Comparison of ENCODE assay signal across 12 mouse cellular contexts in the genomic region with DNA sequence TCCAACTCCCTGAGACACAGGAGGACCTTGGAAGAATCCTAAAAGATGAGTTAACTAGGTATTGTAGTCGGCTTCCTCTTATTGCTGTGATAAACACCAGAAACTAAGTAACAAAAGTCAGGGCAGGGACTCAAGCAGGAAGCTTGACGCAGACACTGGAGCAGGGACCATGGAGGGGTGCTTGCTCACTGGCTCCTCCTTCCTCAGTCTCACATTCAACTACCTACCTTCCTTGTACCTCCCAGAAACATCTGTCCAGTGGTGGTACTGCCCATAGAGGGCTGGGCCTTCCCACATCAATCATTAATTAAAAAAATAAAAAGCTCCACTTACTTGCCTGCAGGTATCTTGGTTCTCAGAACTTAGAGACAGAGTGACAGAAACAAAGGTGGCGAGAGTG.
DNase-seq lines count a peak whose midpoint lies in the region; ATAC-seq and TF ChIP-seq lines count a peak whose summit lies in the region.
"Had no signal": no experiment of that assay in that cellular context is flagged by ENCODE, and none has a peak within 500 bp of the region (broad histone marks: within the 10 kb centered on the region; RNA-seq: fewer than 3 reads in every experiment).

No protein-coding gene starts in this region.

- 48% methylated on average over 3 of the region's 3 CpGs for WGBS in heart, embryonic 11.5 days (ENCODE audit: insufficient replicate concordance)
- 61% methylated on average over 3 of the region's 3 CpGs for WGBS in liver, postnatal 0 days (ENCODE audit: insufficient replicate concordance)
- 46% methylated on average over 3 of the region's 3 CpGs for WGBS in liver, embryonic 12.5 days (ENCODE audit: insufficient replicate concordance)
- WGBS in embryonic facial prominence, embryonic 15.5 days = 46% methylated on average over 3 of the region's 3 CpGs
- WGBS in midbrain, embryonic 14.5 days = 35% methylated on average over 3 of the region's 3 CpGs

- peak overlapping the region; percentile 62; the same call in 1 of the 2 replicates for H3K27ac ChIP-seq in heart, embryonic 11.5 days (ENCODE audit: low read depth, low read length)
- H3K27ac ChIP-seq in liver, postnatal 0 days (ENCODE audit: low read depth) = peak overlapping the region; percentile 16; the same call in 1 of the 2 replicates
- no peak overlapping the region for H3K27ac ChIP-seq in liver, embryonic 12.5 days
- peak overlapping the region; percentile 25; the same call in 1 of the 2 replicates for H3K27ac ChIP-seq in embryonic facial prominence, embryonic 15.5 days (replicated peaks)
- H3K27ac ChIP-seq in midbrain, embryonic 14.5 days (replicated peaks; ENCODE audit: low read depth, low read length) = peak overlapping the region; percentile 64

- TF ChIP-seq CTCF in liver, postnatal 0 days (IDR thresholded peaks at IDR 0.05; ENCODE audit: low read depth) = no peak

- no peaks in the 10 kb centered on the region for H3K9me3 ChIP-seq in heart, embryonic 11.5 days (replicated peaks; ENCODE audit: control insufficient read depth, low read length)
- H3K9me3 ChIP-seq in liver, postnatal 0 days (ENCODE audit: low read length) = no peaks in the 10 kb centered on the region
- H3K9me3 ChIP-seq in liver, embryonic 12.5 days (replicated peaks) = no peaks in the 10 kb centered on the region
- H3K9me3 ChIP-seq in embryonic facial prominence, embryonic 15.5 days (replicated peaks) = no peaks in the 10 kb centered on the region
- H3K9me3 ChIP-seq in midbrain, embryonic 14.5 days (ENCODE audit: control insufficient read depth, low read length) = no peaks in the 10 kb centered on the region
- H3K9me3 ChIP-seq: neural tube, embryonic 13.5 days had no signal

- no peak overlapping the region for H3K9ac ChIP-seq in heart, embryonic 11.5 days (ENCODE audit: low read depth, low read length)
- H3K9ac ChIP-seq in liver, postnatal 0 days (replicated peaks) = no peak overlapping the region
- H3K9ac ChIP-seq in liver, embryonic 12.5 days = no peak overlapping the region
- no peak overlapping the region for H3K9ac ChIP-seq in embryonic facial prominence, embryonic 15.5 days
- no peak overlapping the region for H3K9ac ChIP-seq in midbrain, embryonic 14.5 days (replicated peaks; ENCODE audit: low read length)

- no peak for DNase-seq in heart, adult 9 months (ENCODE audit: low spot score in 2 of 2)
- no peak for DNase-seq in liver, postnatal 0 days
- no peak for DNase-seq in midbrain, embryonic 14.5 days
- no peak for DNase-seq in adrenal gland, postnatal 14 days
- DNase-seq: kidney, adult 18-20 months; lung, postnatal 36 days; right cerebral cortex, postnatal 14 days had no signal

- TF ChIP-seq EP300 in liver, postnatal 0 days (IDR thresholded peaks at IDR 0.05; ENCODE audit: low read depth) = no peak

- ATAC-seq in heart, embryonic 11.5 days (replicated peaks; ENCODE audit: insufficient number of reproducible peaks, low FRiP score, low TSS enrichment) = no peak
- ATAC-seq in liver, postnatal 0 days = no peak
- no peak for ATAC-seq in liver, embryonic 12.5 days
- no peak for ATAC-seq in embryonic facial prominence, embryonic 15.5 days (ENCODE audit: insufficient number of reproducible peaks, low FRiP score, low TSS enrichment, low read depth)
- no peak for ATAC-seq in midbrain, embryonic 14.5 days (ENCODE audit: low FRiP score, low TSS enrichment)
- no peak for ATAC-seq in granulocyte monocyte progenitor cell, adult 5-6 weeks (replicated peaks; ENCODE audit: poor library complexity, severe bottlenecking)

- H3K4me2 ChIP-seq in heart, embryonic 11.5 days = no peak overlapping the region
- no peak overlapping the region for H3K4me2 ChIP-seq in liver, postnatal 0 days (ENCODE audit: low read depth, low read length)
- H3K4me2 ChIP-seq in liver, embryonic 12.5 days = no peak overlapping the region
- H3K4me2 ChIP-seq in embryonic facial prominence, embryonic 15.5 days (replicated peaks) = no peak overlapping the region
- no peak overlapping the region for H3K4me2 ChIP-seq in midbrain, embryonic 14.5 days (ENCODE audit: low read length)
- H3K4me2 ChIP-seq: neural tube, embryonic 13.5 days had no signal

- no peaks in the 10 kb centered on the region for H3K27me3 ChIP-seq in heart, embryonic 11.5 days (ENCODE audit: control insufficient read depth, insufficient read depth, low read length)
- no peaks in the 10 kb centered on the region for H3K27me3 ChIP-seq in liver, postnatal 0 days (ENCODE audit: insufficient read depth, low read length)
- no peaks in the 10 kb centered on the region for H3K27me3 ChIP-seq in liver, embryonic 12.5 days (replicated peaks)
- H3K27me3 ChIP-seq in embryonic facial prominence, embryonic 15.5 days = no peaks in the 10 kb centered on the region
- no peaks in the 10 kb centered on the region for H3K27me3 ChIP-seq in midbrain, embryonic 14.5 days (ENCODE audit: control insufficient read depth, insufficient read depth, low read length)
- H3K27me3 ChIP-seq: neural tube, embryonic 13.5 days had no signal

- H3K36me3 ChIP-seq in heart, embryonic 11.5 days (ENCODE audit: control insufficient read depth, insufficient read depth, low read length) = no peaks in the 10 kb centered on the region
- no peaks in the 10 kb centered on the region for H3K36me3 ChIP-seq in liver, postnatal 0 days (replicated peaks; ENCODE audit: insufficient read depth, low read length)
- no peaks in the 10 kb centered on the region for H3K36me3 ChIP-seq in liver, embryonic 12.5 days
- no peaks in the 10 kb centered on the region for H3K36me3 ChIP-seq in embryonic facial prominence, embryonic 15.5 days
- H3K36me3 ChIP-seq in midbrain, embryonic 14.5 days (ENCODE audit: control insufficient read depth, insufficient read depth, low read length) = no peaks in the 10 kb centered on the region
- H3K36me3 ChIP-seq: neural tube, embryonic 13.5 days had no signal

- H3K4me3 ChIP-seq in heart, embryonic 11.5 days (ENCODE audit: low read depth, low read length) = no peak overlapping the region
- H3K4me3 ChIP-seq in liver, postnatal 0 days (ENCODE audit: low read depth, low read length) = no peak overlapping the region
- H3K4me3 ChIP-seq in liver, embryonic 12.5 days = no peak overlapping the region
- H3K4me3 ChIP-seq in embryonic facial prominence, embryonic 15.5 days (replicated peaks) = no peak overlapping the region
- H3K4me3 ChIP-seq in midbrain, embryonic 14.5 days (replicated peaks; ENCODE audit: low read depth, low read length) = no peak overlapping the region
- H3K4me3 ChIP-seq: neural tube, embryonic 13.5 days had no signal

- peaks cover 8% of the 10 kb centered on the region for H3K4me1 ChIP-seq in heart, embryonic 11.5 days (ENCODE audit: control insufficient read depth, insufficient read depth, low read length)
- no peaks in the 10 kb centered on the region for H3K4me1 ChIP-seq in liver, postnatal 0 days (ENCODE audit: insufficient read depth)
- no peaks in the 10 kb centered on the region for H3K4me1 ChIP-seq in liver, embryonic 12.5 days
- H3K4me1 ChIP-seq in embryonic facial prominence, embryonic 15.5 days = peaks cover 25% of the 10 kb centered on the region; the same call in 1 of the 2 replicates
- H3K4me1 ChIP-seq in midbrain, embryonic 14.5 days (ENCODE audit: control insufficient read depth, insufficient read depth, low read length) = peaks cover 11% of the 10 kb centered on the region; the same call in 1 of the 2 replicates
